In genomic region chr13:56175848-56176247, GRCm38 (mm10) we compare ENCODE assay signal across 17 mouse cellular contexts. TPM values are rescaled to one million over a fixed set of nuclear protein-coding genes. Genes with fewer than 3 reads are reported as not detected.
DNase-seq lines count a peak whose midpoint lies in the region; ATAC-seq and TF ChIP-seq lines count a peak whose summit lies in the region.
"Had no signal": no experiment of that assay in that cellular context is flagged by ENCODE, and none has a peak within 500 bp of the region (broad histone marks: within the 10 kb centered on the region; RNA-seq: fewer than 3 reads in every experiment).

No protein-coding gene starts in this region.

- DNase-seq in forebrain, embryonic 10.5 days (ENCODE audit: extremely low spot score, low spot score) = no peak
- DNase-seq in forebrain, embryonic 11.5 days (ENCODE audit: low spot score) = no peak
- DNase-seq in thymus, adult 2 months = peak; percentile 67
- no peak for DNase-seq in ovary, postnatal 10 days (ENCODE audit: low spot score)
- DNase-seq in adrenal gland, postnatal 36 days = no peak
- DNase-seq: adrenal gland, postnatal 10 days; cerebellum, adult 11-12 months; cerebellum, postnatal 25 days; kidney, adult 11 months; lung, postnatal 10 days had no signal

- no peak for TF ChIP-seq CTCF in bone marrow, adult 2 months (IDR thresholded peaks at IDR 0.05; ENCODE audit: control insufficient read depth, insufficient read depth, low read length)
- no peak for TF ChIP-seq CTCF in thymus, adult 2 months (IDR thresholded peaks at IDR 0.05; ENCODE audit: borderline replicate concordance, control insufficient read depth, extremely low read depth, insufficient read depth, low read length, poor library complexity)

- no peaks in the 10 kb centered on the region for H3K36me3 ChIP-seq in forebrain, embryonic 10.5 days (replicated peaks)
- H3K36me3 ChIP-seq in forebrain, embryonic 11.5 days (ENCODE audit: control insufficient read depth, insufficient read depth, low read length) = no peaks in the 10 kb centered on the region
- H3K36me3 ChIP-seq in limb, embryonic 12.5 days = no peaks in the 10 kb centered on the region
- no peaks in the 10 kb centered on the region for H3K36me3 ChIP-seq in thymus, adult 2 months (ENCODE audit: control insufficient read depth, insufficient read depth, low read length)
- no peaks in the 10 kb centered on the region for H3K36me3 ChIP-seq in kidney, embryonic 16.5 days (ENCODE audit: insufficient read depth, low read length)
- H3K36me3 ChIP-seq: heart, embryonic 10.5 days; hindbrain, embryonic 10.5 days; midbrain, embryonic 15.5 days had no signal

- H3K27me3 ChIP-seq in forebrain, embryonic 10.5 days (ENCODE audit: poor library complexity, severe bottlenecking) = peaks cover 3% of the 10 kb centered on the region
- H3K27me3 ChIP-seq in forebrain, embryonic 11.5 days (ENCODE audit: control insufficient read depth, insufficient read depth, low read length) = no peaks in the 10 kb centered on the region
- H3K27me3 ChIP-seq in limb, embryonic 12.5 days = no peaks in the 10 kb centered on the region
- no peaks in the 10 kb centered on the region for H3K27me3 ChIP-seq in thymus, adult 2 months (ENCODE audit: control insufficient read depth, insufficient read depth, low read length)
- no peaks in the 10 kb centered on the region for H3K27me3 ChIP-seq in kidney, embryonic 16.5 days (ENCODE audit: insufficient read depth, low read length)
- H3K27me3 ChIP-seq: midbrain, embryonic 15.5 days had no signal

- WGBS in forebrain, embryonic 10.5 days = 80% methylated on average over 4 of the region's 4 CpGs
- WGBS in forebrain, embryonic 11.5 days = 84% methylated on average over 4 of the region's 4 CpGs
- 24% methylated on average over 4 of the region's 4 CpGs for WGBS in bone marrow, adult 2 months
- WGBS in limb, embryonic 12.5 days = 53% methylated on average over 4 of the region's 4 CpGs
- 17% methylated on average over 4 of the region's 4 CpGs for WGBS in thymus, adult 2 months
- 34% methylated on average over 4 of the region's 4 CpGs for WGBS in kidney, embryonic 16.5 days

- no peak overlapping the region for H3K4me2 ChIP-seq in forebrain, embryonic 11.5 days (ENCODE audit: low read depth, low read length, severe bottlenecking)
- H3K4me2 ChIP-seq in limb, embryonic 12.5 days = no peak overlapping the region
- no peak overlapping the region for H3K4me2 ChIP-seq in kidney, embryonic 16.5 days (replicated peaks; ENCODE audit: low read depth, low read length)
- H3K4me2 ChIP-seq: midbrain, embryonic 15.5 days had no signal

- ATAC-seq in forebrain, embryonic 11.5 days (replicated peaks; ENCODE audit: low FRiP score) = no peak
- ATAC-seq in limb, embryonic 12.5 days (ENCODE audit: insufficient number of reproducible peaks, insufficient read depth, low FRiP score, low TSS enrichment, low read depth) = no peak
- no peak for ATAC-seq in kidney, embryonic 16.5 days (ENCODE audit: low FRiP score, low TSS enrichment)
- ATAC-seq: midbrain, embryonic 15.5 days had no signal

- peaks cover 3% of the 10 kb centered on the region; the same call in 1 of the 2 replicates for H3K4me1 ChIP-seq in forebrain, embryonic 10.5 days
- H3K4me1 ChIP-seq in forebrain, embryonic 11.5 days (replicated peaks; ENCODE audit: control insufficient read depth, insufficient read depth, low read length) = no peaks in the 10 kb centered on the region
- H3K4me1 ChIP-seq in bone marrow, adult 2 months (ENCODE audit: control insufficient read depth, insufficient read depth, low read length) = peaks cover 13% of the 10 kb centered on the region
- H3K4me1 ChIP-seq in limb, embryonic 12.5 days (replicated peaks) = peaks cover 50% of the 10 kb centered on the region
- peaks cover 58% of the 10 kb centered on the region for H3K4me1 ChIP-seq in thymus, adult 2 months (replicated peaks; ENCODE audit: control insufficient read depth, insufficient read depth, low read length)
- peaks cover 14% of the 10 kb centered on the region for H3K4me1 ChIP-seq in kidney, embryonic 16.5 days (ENCODE audit: insufficient read depth, low read length)
- H3K4me1 ChIP-seq: hindbrain, embryonic 10.5 days; midbrain, embryonic 15.5 days had no signal

- H3K4me3 ChIP-seq in forebrain, embryonic 10.5 days = no peak overlapping the region
- H3K4me3 ChIP-seq in forebrain, embryonic 11.5 days (ENCODE audit: low read depth, low read length) = no peak overlapping the region
- H3K4me3 ChIP-seq in bone marrow, adult 2 months (replicated peaks; ENCODE audit: control insufficient read depth, low read depth, low read length) = peak overlapping the region; percentile 27
- no peak overlapping the region for H3K4me3 ChIP-seq in limb, embryonic 12.5 days (replicated peaks)
- H3K4me3 ChIP-seq in thymus, adult 2 months (ENCODE audit: control insufficient read depth, insufficient read depth, low read length) = peak overlapping the region; percentile 1; the same call in 1 of the 2 replicates
- H3K4me3 ChIP-seq in kidney, embryonic 16.5 days (ENCODE audit: low read length) = no peak overlapping the region
- H3K4me3 ChIP-seq: heart, embryonic 10.5 days; hindbrain, embryonic 10.5 days; midbrain, embryonic 15.5 days had no signal

- H3K27ac ChIP-seq in forebrain, embryonic 10.5 days = 0 out of 2 replicates have a peak overlapping the region, but pooled peaks have one; percentile 26
- H3K27ac ChIP-seq in forebrain, embryonic 11.5 days (ENCODE audit: low read depth, low read length) = no peak overlapping the region
- H3K27ac ChIP-seq in bone marrow, adult 2 months (ENCODE audit: control insufficient read depth, insufficient read depth, low read depth, low read length, poor library complexity) = peak overlapping the region; percentile 87
- peak overlapping the region; percentile 83 for H3K27ac ChIP-seq in limb, embryonic 12.5 days
- H3K27ac ChIP-seq in thymus, adult 2 months (ENCODE audit: control insufficient read depth, insufficient read depth, low read length) = peak overlapping the region; percentile 91
- H3K27ac ChIP-seq in kidney, embryonic 16.5 days (ENCODE audit: low read length) = no peak overlapping the region
- H3K27ac ChIP-seq: heart, embryonic 10.5 days; hindbrain, embryonic 10.5 days; kidney, postnatal 0 days; midbrain, embryonic 15.5 days had no signal

- no peaks in the 10 kb centered on the region for H3K9me3 ChIP-seq in forebrain, embryonic 10.5 days
- no peaks in the 10 kb centered on the region for H3K9me3 ChIP-seq in forebrain, embryonic 11.5 days (ENCODE audit: control insufficient read depth, low read length)
- no peaks in the 10 kb centered on the region for H3K9me3 ChIP-seq in limb, embryonic 12.5 days
- no peaks in the 10 kb centered on the region for H3K9me3 ChIP-seq in kidney, embryonic 16.5 days (ENCODE audit: low read length)
- H3K9me3 ChIP-seq: heart, embryonic 10.5 days; hindbrain, embryonic 10.5 days; midbrain, embryonic 15.5 days had no signal

- no peak overlapping the region for H3K9ac ChIP-seq in forebrain, embryonic 11.5 days (ENCODE audit: low read length)
- H3K9ac ChIP-seq in limb, embryonic 12.5 days (replicated peaks) = no peak overlapping the region
- no peak overlapping the region for H3K9ac ChIP-seq in kidney, embryonic 16.5 days (replicated peaks; ENCODE audit: low read length)
- H3K9ac ChIP-seq: midbrain, embryonic 15.5 days had no signal

- no peak for TF ChIP-seq POLR2A in bone marrow, adult 2 months (IDR thresholded peaks at IDR 0.05; ENCODE audit: borderline replicate concordance, control insufficient read depth, low read depth, low read length)
- no peak for TF ChIP-seq POLR2A in thymus, adult 2 months (IDR thresholded peaks at IDR 0.05; ENCODE audit: control insufficient read depth, extremely low read depth, insufficient read depth, low read length, poor library complexity)

RNA-seq across cellular contexts. Expression of gene Tifab, which starts 2.8 kb away (rescaled TPM):
- 0.97 and 1.2 TPM in 2 replicates for polyA plus RNA-seq in forebrain, embryonic 10.5 days (2016; fragmentation: Nextera tagmentation; extraction: Ambion mirVana)
- 0.11 and 0.13 TPM in 2 replicates for polyA plus RNA-seq in forebrain, embryonic 11.5 days (2014; fragmentation: Nextera tagmentation; extraction: Ambion mirVana)
- 22.4 and 70.7 TPM in 2 replicates for polyA plus RNA-seq in bone marrow, adult 2 months (2011; ENCODE audit: insufficient read depth, insufficient read length, low replicate concordance, missing spikeins)
- polyA plus RNA-seq in limb, embryonic 12.5 days (2016; fragmentation: Nextera tagmentation; extraction: Ambion mirVana) = 1.3 and 1.7 TPM in 2 replicates
- 8.3 and 9.4 TPM in 2 replicates for polyA plus RNA-seq in thymus, adult 2 months (2012; rRNA removed)
- polyA plus RNA-seq in kidney, embryonic 16.5 days (2015; fragmentation: Nextera tagmentation; extraction: Ambion mirVana) = 1.5 and 2.4 TPM in 2 replicates
- total RNA-seq in adrenal gland, postnatal 36 days (2021) = 1 to 10 TPM; 1.4 to 1.7 TPM

RNA-seq across cellular contexts. Expression of gene H2afy, which starts 39.7 kb away (rescaled TPM):
- 554 and 558 TPM in 2 replicates for polyA plus RNA-seq in forebrain, embryonic 10.5 days (2016; fragmentation: Nextera tagmentation; extraction: Ambion mirVana)
- polyA plus RNA-seq in forebrain, embryonic 11.5 days (2014; fragmentation: Nextera tagmentation; extraction: Ambion mirVana) = 685 and 702 TPM in 2 replicates
- 99.1 and 137 TPM in 2 replicates for polyA plus RNA-seq in bone marrow, adult 2 months (2011; ENCODE audit: insufficient read depth, insufficient read length, low replicate concordance, missing spikeins)
- polyA plus RNA-seq in limb, embryonic 12.5 days (2016; fragmentation: Nextera tagmentation; extraction: Ambion mirVana) = 607 and 623 TPM in 2 replicates
- 316 and 458 TPM in 2 replicates for polyA plus RNA-seq in thymus, adult 2 months (2012; rRNA removed)
- 367 and 386 TPM in 2 replicates for polyA plus RNA-seq in kidney, embryonic 16.5 days (2015; fragmentation: Nextera tagmentation; extraction: Ambion mirVana)
- total RNA-seq in adrenal gland, postnatal 36 days (2021) = 100 to 1,000 TPM; 119 to 146 TPM

Comparison
In these comparisons a context has a peak if more than half of its experiments do, and no peak if none do; other contexts are left out.
1. H3K27ac ChIP-seq: peak in forebrain, embryonic 10.5 days (single experiment), bone marrow, adult 2 months (single experiment), limb, embryonic 12.5 days (single experiment) and thymus, adult 2 months (single experiment); none in forebrain, embryonic 11.5 days (single experiment) and kidney, embryonic 16.5 days (single experiment).
2. H3K4me3 ChIP-seq: peak in bone marrow, adult 2 months (single experiment) and thymus, adult 2 months (single experiment); none in forebrain, embryonic 10.5 days (single experiment), forebrain, embryonic 11.5 days (single experiment), limb, embryonic 12.5 days (single experiment) and kidney, embryonic 16.5 days (single experiment).